Mouse (Mus musculus): ENCODE data around the gene Spen. TPM values are rescaled to one million over a fixed set of nuclear protein-coding genes. Genes with fewer than 3 reads are reported as not detected.

Spen gene
- polyA plus RNA-seq, 1 experiment from 2014 or later = 20.4 TPM

Other genes with a start within 250 kb of the Spen start
- gene Epha2, start 237.4 kb downstream of the Spen start, polyA plus RNA-seq (2014; fragmentation: Nextera tagmentation; extraction: Ambion mirVana) = 0.64 and 0.95 TPM in 2 replicates
- gene Fam131c, start 170.4 kb downstream of the Spen start, polyA plus RNA-seq (2014; fragmentation: Nextera tagmentation; extraction: Ambion mirVana) = 40.1 and 50.4 TPM in 2 replicates
- 0.20 and 0.56 TPM in 2 replicates for gene Clcnka, start 139.9 kb downstream of the Spen start, polyA plus RNA-seq (2014; fragmentation: Nextera tagmentation; extraction: Ambion mirVana)
- not detected in 2 replicates for gene Clcnkb, start 122.6 kb downstream of the Spen start, polyA plus RNA-seq (2014; fragmentation: Nextera tagmentation; extraction: Ambion mirVana)
- gene Hspb7, start 117.8 kb downstream of the Spen start, polyA plus RNA-seq (2014; fragmentation: Nextera tagmentation; extraction: Ambion mirVana) = 0.16 TPM in 1 of 2 replicates, not detected in the other
- 0.29 TPM in 1 of 2 replicates, not detected in the other for gene Srarp, start 102.5 kb downstream of the Spen start, polyA plus RNA-seq (2014; fragmentation: Nextera tagmentation; extraction: Ambion mirVana)
- gene Zbtb17, start 93.9 kb downstream of the Spen start, polyA plus RNA-seq (2014; fragmentation: Nextera tagmentation; extraction: Ambion mirVana) = 29.5 and 30.7 TPM in 2 replicates
- gene Fblim1, start 67.5 kb upstream of the Spen start, polyA plus RNA-seq (2014; fragmentation: Nextera tagmentation; extraction: Ambion mirVana) = 41.3 and 43.6 TPM in 2 replicates
- gene Tmem82, start 80.0 kb upstream of the Spen start, polyA plus RNA-seq (2014; fragmentation: Nextera tagmentation; extraction: Ambion mirVana) = 0.17 TPM in 1 of 2 replicates, not detected in the other
- not detected in 2 replicates for gene Slc25a34, start 85.2 kb upstream of the Spen start, polyA plus RNA-seq (2014; fragmentation: Nextera tagmentation; extraction: Ambion mirVana)
- gene Plekhm2, start 126.3 kb upstream of the Spen start, polyA plus RNA-seq (2014; fragmentation: Nextera tagmentation; extraction: Ambion mirVana) = 3.9 and 4.4 TPM in 2 replicates
- gene Rsc1a1, start 147.0 kb upstream of the Spen start, polyA plus RNA-seq (2014; fragmentation: Nextera tagmentation; extraction: Ambion mirVana) = 0.29 TPM in 1 of 2 replicates, not detected in the other
- 12.0 and 12.1 TPM in 2 replicates for gene Ddi2, start 184.8 kb upstream of the Spen start, polyA plus RNA-seq (2014; fragmentation: Nextera tagmentation; extraction: Ambion mirVana)
- gene Agmat, start 208.1 kb upstream of the Spen start, polyA plus RNA-seq (2014; fragmentation: Nextera tagmentation; extraction: Ambion mirVana) = 0.23 TPM in 1 of 2 replicates, not detected in the other

Measured in hindbrain, embryonic 14.5 days (tissue).